ENCODE assay signal across 11 mouse cellular contexts in genomic region chr2:10670423-10671298, GRCm38 (mm10).
A peak's percentile ranks its signal among the peaks of the same experiment; 100 is the strongest.
DNase-seq lines count a peak whose midpoint lies in the region; ATAC-seq and TF ChIP-seq lines count a peak whose summit lies in the region.
"Had no signal": no experiment of that assay in that cellular context is flagged by ENCODE, and none has a peak within 500 bp of the region (broad histone marks: within the 10 kb centered on the region; RNA-seq: fewer than 3 reads in every experiment).

No protein-coding gene starts in this region.

- H3K27ac ChIP-seq in layer of hippocampus, adult 2 months: peak overlapping the region; percentile 50
- no peak overlapping the region for H3K27ac ChIP-seq in hindbrain, embryonic 16.5 days (ENCODE audit: low read depth, low read length)
- no peak overlapping the region for H3K27ac ChIP-seq in midbrain, embryonic 15.5 days
- H3K27ac ChIP-seq: heart, embryonic 13.5 days had no signal

- H3K27me3 ChIP-seq in hindbrain, embryonic 16.5 days (replicated peaks; ENCODE audit: control insufficient read depth, insufficient read depth, low read length): no peaks in the 10 kb centered on the region
- no peaks in the 10 kb centered on the region for H3K27me3 ChIP-seq in midbrain, embryonic 15.5 days (replicated peaks)
- H3K27me3 ChIP-seq: heart, embryonic 13.5 days had no signal

- H3K4me1 ChIP-seq in hindbrain, embryonic 16.5 days (ENCODE audit: control insufficient read depth, insufficient read depth, low read depth, low read length): peaks cover 11% of the 10 kb centered on the region
- H3K4me1 ChIP-seq in midbrain, embryonic 15.5 days: peaks cover 13% of the 10 kb centered on the region

- H3K4me2 ChIP-seq in hindbrain, embryonic 16.5 days (ENCODE audit: low read length): peak overlapping the region; percentile 43
- peak overlapping the region; percentile 25 for H3K4me2 ChIP-seq in midbrain, embryonic 15.5 days
- H3K4me2 ChIP-seq: heart, embryonic 13.5 days had no signal

- H3K9ac ChIP-seq in hindbrain, embryonic 16.5 days (ENCODE audit: low read depth, low read length): no peak overlapping the region
- H3K9ac ChIP-seq in midbrain, embryonic 15.5 days: no peak overlapping the region
- H3K9ac ChIP-seq: heart, embryonic 13.5 days had no signal

- H3K9me3 ChIP-seq in hindbrain, embryonic 16.5 days (ENCODE audit: control insufficient read depth, low read length): no peaks in the 10 kb centered on the region
- H3K9me3 ChIP-seq in midbrain, embryonic 15.5 days: no peaks in the 10 kb centered on the region
- H3K9me3 ChIP-seq: heart, embryonic 13.5 days had no signal

- 15% methylated on average over 7 of the region's 7 CpGs for WGBS in hindbrain, embryonic 16.5 days
- WGBS in midbrain, embryonic 15.5 days: 32% methylated on average over 7 of the region's 7 CpGs

- DNase-seq in layer of hippocampus, adult 2 months (ENCODE audit: low spot score in 2 of 2): no peak
- no peak for DNase-seq in layer of hippocampus, adult 9-10 months (ENCODE audit: low spot score)
- peak; percentile 4 for DNase-seq in embryo, embryonic 9.5 days (ENCODE audit: extremely low spot score)
- no peak for DNase-seq in thymus, adult 18-20 months
- no peak for DNase-seq in c-Kit-positive CD71-positive TER-119-positive erythroid progenitor cells, embryonic 14.5 days (ENCODE audit: low spot score)
- no peak for DNase-seq in thymus, postnatal 4 days
- DNase-seq: lung, postnatal 36 days had no signal

- no peak for TF ChIP-seq CTCF in layer of hippocampus, adult 2 months (conservative IDR thresholded peaks at IDR 0.05)

- no peaks in the 10 kb centered on the region for H3K36me3 ChIP-seq in hindbrain, embryonic 16.5 days (ENCODE audit: control insufficient read depth, insufficient read depth, low read length)
- H3K36me3 ChIP-seq in midbrain, embryonic 15.5 days (replicated peaks): no peaks in the 10 kb centered on the region
- H3K36me3 ChIP-seq: heart, embryonic 13.5 days had no signal

- peak overlapping the region; percentile 13 for H3K4me3 ChIP-seq in layer of hippocampus, adult 2 months
- H3K4me3 ChIP-seq in hindbrain, embryonic 16.5 days (ENCODE audit: low read length): 0 out of 2 replicates have a peak overlapping the region, but pooled peaks have one; percentile 6
- H3K4me3 ChIP-seq in midbrain, embryonic 15.5 days: 0 out of 2 replicates have a peak overlapping the region, but pooled peaks have one; percentile 7
- H3K4me3 ChIP-seq: heart, embryonic 13.5 days had no signal

- ATAC-seq in hindbrain, embryonic 16.5 days: peak; percentile 72
- ATAC-seq in midbrain, embryonic 15.5 days (replicated peaks): peak; percentile 84
- ATAC-seq: intestine, embryonic 16.5 days had no signal
